In the genomic region with DNA sequence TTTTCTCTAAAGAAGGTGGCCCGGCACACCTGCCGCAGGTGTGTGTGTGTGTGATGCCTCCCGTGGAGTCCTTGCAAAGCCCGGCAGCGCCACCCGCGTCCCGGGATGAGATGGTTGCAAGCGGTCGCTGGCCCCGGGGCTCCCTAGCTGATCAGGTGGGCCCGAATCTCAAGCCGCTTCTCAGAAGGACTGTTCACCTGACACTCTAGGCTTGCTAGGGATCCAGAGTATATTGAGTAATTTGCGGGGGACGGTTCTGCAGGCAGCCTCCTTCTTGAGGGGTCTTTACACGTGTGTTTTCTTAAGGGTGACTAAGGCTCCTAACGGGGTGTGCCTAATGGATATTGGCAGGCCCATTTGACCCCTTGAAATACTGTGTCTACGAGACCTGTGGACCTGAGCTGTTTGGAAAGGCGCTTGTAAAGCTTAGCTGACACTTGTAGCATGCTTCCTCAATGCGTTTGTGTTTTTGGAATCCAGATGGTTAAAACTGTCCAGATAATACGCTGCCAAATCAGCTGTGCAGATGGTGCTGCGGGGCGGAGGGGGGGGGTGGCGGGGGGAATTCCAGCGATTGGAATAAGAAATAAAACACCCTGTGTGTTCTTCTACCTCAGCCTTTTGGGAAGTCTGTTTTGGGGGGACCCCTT, we compare ENCODE assay signal across 9 mouse cellular contexts. TPM values are rescaled to one million over a fixed set of nuclear protein-coding genes. Genes with fewer than 3 reads are reported as not detected.
A peak's percentile ranks its signal among the peaks of the same experiment; 100 is the strongest.
DNase-seq lines count a peak whose midpoint lies in the region; ATAC-seq lines count a peak whose summit lies in the region.
"Had no signal": no experiment of that assay in that cellular context is flagged by ENCODE, and none has a peak within 500 bp of the region (broad histone marks: within the 10 kb centered on the region; RNA-seq: fewer than 3 reads in every experiment).

No protein-coding gene starts in this region.

- H3K4me3 ChIP-seq in liver, embryonic 13.5 days (replicated peaks), result peak overlapping the region; percentile 90

- under 1% methylated on average over 25 of the region's 25 CpGs for WGBS in liver, embryonic 13.5 days (ENCODE audit: insufficient replicate concordance)

- ATAC-seq in liver, embryonic 13.5 days (ENCODE audit: low read depth), result 0 out of 2 replicates have a peak, but pooled peaks have one; percentile 5

- H3K4me1 ChIP-seq in liver, embryonic 13.5 days (replicated peaks), result peaks cover 67% of the 10 kb centered on the region

- H3K36me3 ChIP-seq in liver, embryonic 13.5 days, result peaks cover 34% of the 10 kb centered on the region

- H3K9me3 ChIP-seq in liver, embryonic 13.5 days (replicated peaks), result no peaks in the 10 kb centered on the region

- DNase-seq in adrenal gland, adult 18-20 months (ENCODE audit: low spot score in 2 of 2), result peak; percentile 12 to 33
- DNase-seq in adrenal gland, adult 8-10 months, result no peak
- DNase-seq in cerebellum, adult 8-10 months, result peak; percentile 52
- peak; percentile 8 to 48 for DNase-seq in gastrocnemius, adult 8-10 months (ENCODE audit: low spot score in 2 of 2)
- peak; percentile 64 for DNase-seq in induced T-regulatory cell, adult 2 months (ENCODE audit: low read depth)
- peak; percentile 38 for DNase-seq in liver, embryonic 13.5 days
- DNase-seq in neural tube, embryonic 10.5 days (ENCODE audit: extremely low spot score, low spot score), result peak; percentile 36
- peak; percentile 56 for DNase-seq in testis, postnatal 10 days (ENCODE audit: low spot score)

- H3K9ac ChIP-seq in liver, embryonic 13.5 days, result peak overlapping the region; percentile 95

- peak overlapping the region; percentile 88 for H3K27ac ChIP-seq in liver, embryonic 13.5 days

- peak overlapping the region; percentile 91 for H3K4me2 ChIP-seq in liver, embryonic 13.5 days

- peaks cover 22% of the 10 kb centered on the region for H3K27me3 ChIP-seq in liver, embryonic 13.5 days
- H3K27me3 ChIP-seq: CH12.LX had no signal

RNA-seq across cellular contexts. Expression of a gene that starts 0.9 kb away (rescaled TPM):
- total RNA-seq in adrenal gland, adult 18-20 months (2021), result 1 to 10 TPM; 6.9 to 7.5 TPM
- 10 to 100 TPM in 3 of 4 experiments, 1 to 10 TPM in 1; 8.3 to 13.3 (median 12.2) TPM for total RNA-seq in adrenal gland, adult 8-10 months (2022)
- 10 to 100 TPM; 11.4 to 21.1 (median 15.7) TPM for total RNA-seq in gastrocnemius, adult 8-10 months (2022)
- 6.2 and 7.3 TPM in 2 replicates for polyA plus RNA-seq in liver, embryonic 13.5 days (2015; fragmentation: Nextera tagmentation; extraction: Ambion mirVana)
